Mouse (Mus musculus): ENCODE results near the gene Slc16a1. TPM values are rescaled to one million over a fixed set of nuclear protein-coding genes. Genes with fewer than 3 reads are reported as not detected.

The Slc16a1 gene
- polyA plus RNA-seq, 1 experiment from 2014 or later: 9.1 TPM

GRCm38 (mm10) chr3:104615216-104615615 lies 23.3 kb upstream of the Slc16a1 start:
- H3K27ac ChIP-seq (replicated peaks): no peak overlapping the region
- H3K27me3 ChIP-seq: no peaks in the 10 kb centered on the region
- no peak overlapping the region for H3K9ac ChIP-seq
- H3K4me2 ChIP-seq: no peak overlapping the region
- WGBS: 83% methylated on average over 2 of the region's 2 CpGs
- ATAC-seq (ENCODE audit: low FRiP score, low read depth): no peak
- H3K9me3 ChIP-seq: no peaks in the 10 kb centered on the region
- no peaks in the 10 kb centered on the region for H3K36me3 ChIP-seq
- H3K4me1 ChIP-seq (replicated peaks): peaks cover 5% of the 10 kb centered on the region; the same call in 1 of the 2 replicates
- no peak overlapping the region for H3K4me3 ChIP-seq

- ATAC-seq (ENCODE audit: low FRiP score, low read depth): 0 out of 2 replicates have a peak, but pooled peaks have one; percentile 42
- no peaks in the 10 kb centered on the region for H3K27me3 ChIP-seq
- H3K4me3 ChIP-seq: no peak overlapping the region
- H3K4me2 ChIP-seq: no peak overlapping the region
- H3K9ac ChIP-seq: no peak overlapping the region
- WGBS: 57% methylated on average over 8 of the region's 8 CpGs
- peaks cover 5% of the 10 kb centered on the region; the same call in 1 of the 2 replicates for H3K4me1 ChIP-seq (replicated peaks)
- H3K36me3 ChIP-seq: no peaks in the 10 kb centered on the region
- no peak overlapping the region for H3K27ac ChIP-seq (replicated peaks)
- no peaks in the 10 kb centered on the region for H3K9me3 ChIP-seq
Observed at GRCm38 (mm10) chr3:104616155-104616554, 22.3 kb upstream of the Slc16a1 start.

GRCm38 (mm10) chr3:104621841-104622240 lies 16.6 kb upstream of the Slc16a1 start:
- H3K9ac ChIP-seq: no peak overlapping the region
- no peaks in the 10 kb centered on the region for H3K4me1 ChIP-seq (replicated peaks)
- no peak overlapping the region for H3K4me2 ChIP-seq
- no peak for ATAC-seq (ENCODE audit: low FRiP score, low read depth)
- H3K4me3 ChIP-seq: no peak overlapping the region
- H3K27me3 ChIP-seq: no peaks in the 10 kb centered on the region
- no peaks in the 10 kb centered on the region for H3K9me3 ChIP-seq
- no peaks in the 10 kb centered on the region for H3K36me3 ChIP-seq
- no peak overlapping the region for H3K27ac ChIP-seq (replicated peaks)
- WGBS: 56% methylated on average over 1 of the region's 1 CpGs

GRCm38 (mm10) chr3:104629810-104630209 lies 8.7 kb upstream of the Slc16a1 start:
- H3K4me2 ChIP-seq: no peak overlapping the region
- H3K9me3 ChIP-seq: no peaks in the 10 kb centered on the region
- ATAC-seq (ENCODE audit: low FRiP score, low read depth): no peak
- H3K9ac ChIP-seq: no peak overlapping the region
- H3K27me3 ChIP-seq: no peaks in the 10 kb centered on the region
- no peak overlapping the region for H3K27ac ChIP-seq (replicated peaks)
- H3K4me1 ChIP-seq (replicated peaks): no peaks in the 10 kb centered on the region
- H3K36me3 ChIP-seq: no peaks in the 10 kb centered on the region
- WGBS: 9% methylated on average over 2 of the region's 2 CpGs
- H3K4me3 ChIP-seq: no peak overlapping the region

- 95% methylated on average over 2 of the region's 2 CpGs for WGBS
- H3K9me3 ChIP-seq: no peaks in the 10 kb centered on the region
- ATAC-seq (ENCODE audit: low FRiP score, low read depth): no peak
- H3K9ac ChIP-seq: no peak overlapping the region
- H3K27ac ChIP-seq (replicated peaks): no peak overlapping the region
- no peaks in the 10 kb centered on the region for H3K36me3 ChIP-seq
- no peak overlapping the region for H3K4me2 ChIP-seq
- H3K27me3 ChIP-seq: no peaks in the 10 kb centered on the region
- no peaks in the 10 kb centered on the region for H3K4me1 ChIP-seq (replicated peaks)
- H3K4me3 ChIP-seq: no peak overlapping the region
Observed at GRCm38 (mm10) chr3:104630941-104631340, 7.5 kb upstream of the Slc16a1 start.

DNA sequence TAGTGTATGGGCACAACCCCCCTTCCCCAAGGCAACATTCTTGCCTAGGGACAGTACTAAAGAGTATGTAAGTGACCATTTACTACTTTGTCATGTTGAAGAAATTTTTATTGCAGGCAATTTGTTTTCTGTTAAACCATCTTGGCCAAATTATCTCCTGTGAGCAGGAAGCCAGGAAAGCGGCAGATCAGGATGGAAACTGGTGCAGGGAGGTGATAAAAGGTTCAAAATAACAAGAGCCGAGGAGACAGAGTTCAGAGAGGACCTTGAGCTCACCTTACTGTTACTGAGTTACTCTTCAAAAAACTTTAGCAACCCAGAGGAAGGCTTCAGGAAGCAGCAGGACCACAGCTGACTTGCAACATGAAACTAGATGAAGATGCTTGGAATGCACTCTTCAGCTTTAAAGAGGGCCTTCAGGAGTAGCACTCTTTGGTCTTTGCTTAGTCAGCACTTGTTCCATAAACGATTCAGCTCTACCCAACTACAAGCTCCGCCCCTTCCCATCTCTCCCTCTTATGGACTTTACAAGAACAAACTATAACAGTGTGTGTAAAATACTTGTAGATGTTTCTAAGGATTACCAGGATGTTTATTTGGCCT lies 5.8 kb upstream of the Slc16a1 start:
- Histone ChIP-seq H3K9ac (no peak overlapping the region), H3K9me3 (no peaks in the 10 kb centered on the region), H3K4me2 (no peak overlapping the region), H3K4me1 (replicated peaks) (peaks cover 3% of the 10 kb centered on the region), H3K36me3 (no peaks in the 10 kb centered on the region), H3K4me3 (no peak overlapping the region), H3K27me3 (no peaks in the 10 kb centered on the region), H3K27ac (replicated peaks) (no peak overlapping the region)
- WGBS: 84% methylated on average over 4 of the region's 4 CpGs
- no peak for ATAC-seq (ENCODE audit: low FRiP score, low read depth)

GRCm38 (mm10) chr3:104636491-104636890 lies 2.0 kb upstream of the Slc16a1 start:
- H3K27ac ChIP-seq (replicated peaks): no peak overlapping the region
- no peaks in the 10 kb centered on the region for H3K9me3 ChIP-seq
- H3K4me2 ChIP-seq: no peak overlapping the region
- no peak overlapping the region for H3K9ac ChIP-seq
- no peaks in the 10 kb centered on the region for H3K27me3 ChIP-seq
- H3K36me3 ChIP-seq: no peaks in the 10 kb centered on the region
- no peak for ATAC-seq (ENCODE audit: low FRiP score, low read depth)
- peaks cover 15% of the 10 kb centered on the region for H3K4me1 ChIP-seq (replicated peaks)
- H3K4me3 ChIP-seq: no peak overlapping the region
- WGBS: 93% methylated on average over 2 of the region's 2 CpGs

DNA sequence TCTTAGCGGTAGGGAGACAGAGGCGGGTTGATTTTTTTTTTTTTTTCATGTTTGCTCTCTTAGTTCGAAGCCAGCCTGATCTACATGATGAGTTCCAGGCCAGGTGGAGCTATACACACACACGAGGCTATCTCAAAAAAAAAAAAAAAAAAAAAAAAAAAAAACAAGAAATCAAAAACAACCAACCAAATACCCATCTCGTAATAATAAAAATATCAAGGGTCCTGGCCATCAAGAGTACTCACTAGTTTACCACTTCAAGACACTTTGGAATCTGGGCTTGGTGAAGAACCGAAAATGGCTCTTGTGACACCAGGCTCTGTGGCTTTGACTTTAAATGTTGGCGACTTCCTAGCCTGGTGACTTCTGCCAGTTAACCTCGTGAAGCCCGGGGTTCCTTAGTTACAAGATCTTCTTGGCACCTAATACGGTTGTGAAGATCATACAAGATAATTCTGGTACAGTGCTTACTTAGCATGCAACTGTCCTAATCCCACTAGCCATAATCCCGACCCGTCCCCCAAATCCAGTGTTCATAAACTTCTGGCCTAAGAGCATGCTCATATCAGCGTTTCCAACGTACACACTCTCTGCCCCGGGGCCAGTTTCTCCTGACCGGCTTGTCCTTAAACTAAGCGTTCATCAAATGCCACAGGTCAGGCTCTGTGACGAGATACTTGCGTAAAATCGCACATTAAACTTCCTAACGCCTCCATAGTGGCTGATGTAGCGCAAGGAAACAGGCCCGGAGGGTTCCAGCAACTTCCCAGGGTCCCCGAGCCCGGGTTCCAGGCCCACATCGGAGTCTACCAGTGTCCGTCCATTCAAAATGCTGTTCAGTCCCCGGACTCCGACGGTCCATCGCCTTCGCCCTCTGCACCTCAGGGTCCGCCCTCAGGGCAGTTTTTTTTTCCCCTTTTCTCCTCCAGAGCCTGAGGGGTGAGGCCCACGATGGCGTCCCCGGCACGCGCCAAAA lies 753 bp upstream of the Slc16a1 start:
- WGBS: 13% methylated on average over 38 of the region's 38 CpGs
- no peaks in the 10 kb centered on the region for H3K27me3 ChIP-seq
- peak overlapping the region; percentile 73 for H3K9ac ChIP-seq
- no peaks in the 10 kb centered on the region for H3K36me3 ChIP-seq
- H3K4me2 ChIP-seq: peak overlapping the region; percentile 79
- peaks cover 15% of the 10 kb centered on the region for H3K4me1 ChIP-seq (replicated peaks)
- H3K4me3 ChIP-seq: peak overlapping the region; percentile 84
- peak; percentile 70 for ATAC-seq (ENCODE audit: low FRiP score, low read depth)
- H3K9me3 ChIP-seq: no peaks in the 10 kb centered on the region
- peak overlapping the region; percentile 57; the same call in 1 of the 2 replicates for H3K27ac ChIP-seq (replicated peaks)

- H3K4me2 ChIP-seq: peak overlapping the region; percentile 79
- no peaks in the 10 kb centered on the region for H3K27me3 ChIP-seq
- H3K4me1 ChIP-seq (replicated peaks): peaks cover 15% of the 10 kb centered on the region
- under 1% methylated on average over 48 of the region's 58 CpGs for WGBS
- peak overlapping the region; percentile 73 for H3K9ac ChIP-seq
- peak overlapping the region; percentile 57 for H3K27ac ChIP-seq (replicated peaks)
- no peaks in the 10 kb centered on the region for H3K9me3 ChIP-seq
- peak overlapping the region; percentile 84 for H3K4me3 ChIP-seq
- H3K36me3 ChIP-seq: no peaks in the 10 kb centered on the region
- ATAC-seq (ENCODE audit: low FRiP score, low read depth): peak; percentile 67
Observed at GRCm38 (mm10) chr3:104638932-104639748, 672 bp downstream of the Slc16a1 start.

GRCm38 (mm10) chr3:104639749-104640368 lies 1.4 kb downstream of the Slc16a1 start:
- peak overlapping the region; percentile 84 for H3K4me3 ChIP-seq
- no peaks in the 10 kb centered on the region for H3K9me3 ChIP-seq
- no peak overlapping the region for H3K27ac ChIP-seq (replicated peaks)
- no peak for ATAC-seq (ENCODE audit: low FRiP score, low read depth)
- H3K4me2 ChIP-seq: peak overlapping the region; percentile 79
- H3K9ac ChIP-seq: no peak overlapping the region
- WGBS: 15% methylated on average over 10 of the region's 10 CpGs
- H3K27me3 ChIP-seq: no peaks in the 10 kb centered on the region
- no peaks in the 10 kb centered on the region for H3K36me3 ChIP-seq
- peaks cover 15% of the 10 kb centered on the region for H3K4me1 ChIP-seq (replicated peaks)

- Histone ChIP-seq H3K9me3 (no peaks in the 10 kb centered on the region), H3K27me3 (no peaks in the 10 kb centered on the region), H3K9ac (no peak overlapping the region), H3K27ac (replicated peaks) (no peak overlapping the region), H3K36me3 (no peaks in the 10 kb centered on the region), H3K4me1 (replicated peaks) (peaks cover 15% of the 10 kb centered on the region), H3K4me3 (no peak overlapping the region), H3K4me2 (no peak overlapping the region)
- no peak for ATAC-seq (ENCODE audit: low FRiP score, low read depth)
Observed at GRCm38 (mm10) chr3:104640855-104641254, 2.4 kb downstream of the Slc16a1 start.
